Mouse (Mus musculus) intestine, postnatal 0 days (tissue): ENCODE measurements around the gene Fto. TPM values are rescaled to one million over a fixed set of nuclear protein-coding genes. Genes with fewer than 3 reads are reported as not detected.

Experiments
- ATAC-seq: fragments of 200-750 bp; cut with Nextera tagmentation; 2 replicates; pipeline ENCODE4 v1.8.0; 2017; ENCODE audit warnings: mild to moderate bottlenecking, moderate TSS enrichment, moderate library complexity
- H3K27ac ChIP-seq: fragments of 300-500 bp; sonication (generic); 2 replicates; pipeline ENCODE4 v1.5.1; 2014; ENCODE audit warnings: mild to moderate bottlenecking, low read depth, low read length, moderate library complexity
- H3K27me3 ChIP-seq: fragments of 300-500 bp; sonication (generic); replicated peaks from 2 replicates; pipeline ENCODE4 v1.6.1; 2014; ENCODE audit warnings: low read length, mixed read lengths; ENCODE audit not compliant: control insufficient read depth, insufficient read depth
- H3K36me3 ChIP-seq: fragments of 300-500 bp; sonication (generic); 2 replicates; pipeline ENCODE4 v1.6.1; 2014; ENCODE audit warnings: mild to moderate bottlenecking, moderate library complexity; ENCODE audit not compliant: control insufficient read depth, insufficient read depth
- H3K4me1 ChIP-seq: fragments of 300-500 bp; sonication (generic); replicated peaks from 2 replicates; pipeline ENCODE4 v1.6.1; 2014; ENCODE audit warnings: antibody characterized with exemption, low read length, mixed read lengths; ENCODE audit not compliant: control insufficient read depth, insufficient read depth
- H3K4me2 ChIP-seq: fragments of 300-500 bp; sonication (generic); replicated peaks from 2 replicates; pipeline ENCODE4 v1.6.1; 2014; ENCODE audit warnings: low read depth, mild to moderate bottlenecking, moderate library complexity
- H3K4me3 ChIP-seq: fragments of 300-500 bp; sonication (generic); 2 replicates; pipeline ENCODE4 v1.5.1; 2014; ENCODE audit warnings: low read depth, low read length
- H3K9ac ChIP-seq: fragments of 300-500 bp; sonication (generic); 2 replicates; pipeline ENCODE4 v1.6.1; 2014; ENCODE audit warnings: mild to moderate bottlenecking, low read depth, low read length
- H3K9me3 ChIP-seq: fragments of 300-500 bp; sonication (generic); 2 replicates; pipeline ENCODE4 v1.6.1; 2016; ENCODE audit warnings: mixed run types; ENCODE audit not compliant: control insufficient read depth
- CTCF ChIP-seq: sonication (generic); IDR thresholded peaks from 2 replicates; pipeline ENCODE4 v1.5.1; 2016; ENCODE audit warnings: low read depth, mild to moderate bottlenecking, control low read depth, antibody characterized with exemption, moderate library complexity
- WGBS: fragments of 180-500 bp; shearing (Covaris S2); extraction: QIAGEN DNeasy Blood & Tissue Kit; methylation state at CpG from one replicate; pipeline ENCODE4 v1.1.7; 2014; 5-methylcytosine and 5-hydroxymethylcytosine counted together
- polyA plus RNA-seq: library from polyadenylated mRNA; unstranded; fragments of >200 nt; fragmentation: Nextera tagmentation; extraction: Ambion mirVana; gene quantifications from 2 replicates; pipeline ENCODE4 v1.2.1, GENCODE M21; 2015

The Fto gene
- polyA plus RNA-seq, 1 experiment from 2014 or later = 21.7 TPM

GRCm38 (mm10) chr8:91425251-91425866 lies 112.0 kb downstream of the Fto start:
- H3K27me3 ChIP-seq = no peaks in the 10 kb centered on the region
- no peak overlapping the region for H3K27ac ChIP-seq
- H3K4me1 ChIP-seq = no peaks in the 10 kb centered on the region
- ATAC-seq = no peak
- H3K36me3 ChIP-seq = no peaks in the 10 kb centered on the region
- H3K9me3 ChIP-seq = no peaks in the 10 kb centered on the region
- no peak overlapping the region for H3K4me3 ChIP-seq
- no peak overlapping the region for H3K9ac ChIP-seq
- no peak overlapping the region for H3K4me2 ChIP-seq
- WGBS = 71% methylated on average over 10 of the region's 10 CpGs
- no peak for TF ChIP-seq CTCF

- Histone ChIP-seq H3K4me2 (no peak overlapping the region), H3K4me1 (no peaks in the 10 kb centered on the region), H3K27me3 (no peaks in the 10 kb centered on the region), H3K9me3 (no peaks in the 10 kb centered on the region), H3K27ac (no peak overlapping the region), H3K36me3 (no peaks in the 10 kb centered on the region), H3K9ac (no peak overlapping the region), H3K4me3 (no peak overlapping the region)
- WGBS = 60% methylated on average over 1 of the region's 1 CpGs
- ATAC-seq = no peak
- TF ChIP-seq CTCF = no peak
Measured at GRCm38 (mm10) chr8:91426496-91426895, 113.2 kb downstream of the Fto start.

GRCm38 (mm10) chr8:91430333-91430940 lies 117.1 kb downstream of the Fto start:
- Histone ChIP-seq H3K27me3 (no peaks in the 10 kb centered on the region), H3K27ac (no peak overlapping the region), H3K4me2 (no peak overlapping the region), H3K36me3 (no peaks in the 10 kb centered on the region), H3K9ac (no peak overlapping the region), H3K9me3 (no peaks in the 10 kb centered on the region), H3K4me3 (no peak overlapping the region), H3K4me1 (no peaks in the 10 kb centered on the region)
- TF ChIP-seq CTCF = no peak
- 95% methylated on average over 3 of the region's 3 CpGs for WGBS
- ATAC-seq = no peak

- no peak overlapping the region for H3K9ac ChIP-seq
- no peak overlapping the region for H3K4me2 ChIP-seq
- H3K27ac ChIP-seq = no peak overlapping the region
- no peaks in the 10 kb centered on the region for H3K36me3 ChIP-seq
- no peak for ATAC-seq
- no peaks in the 10 kb centered on the region for H3K27me3 ChIP-seq
- no peak overlapping the region for H3K4me3 ChIP-seq
- no peaks in the 10 kb centered on the region for H3K4me1 ChIP-seq
- H3K9me3 ChIP-seq = no peaks in the 10 kb centered on the region
- no peak for TF ChIP-seq CTCF
- 96% methylated on average over 15 of the region's 15 CpGs for WGBS
Measured at GRCm38 (mm10) chr8:91436036-91436435, 122.7 kb downstream of the Fto start.

- TF ChIP-seq CTCF = no peak
- Histone ChIP-seq H3K4me1 (no peaks in the 10 kb centered on the region), H3K9me3 (no peaks in the 10 kb centered on the region), H3K9ac (no peak overlapping the region), H3K27me3 (no peaks in the 10 kb centered on the region), H3K36me3 (peaks cover 4% of the 10 kb centered on the region; the same call in 1 of the 2 replicates), H3K4me3 (no peak overlapping the region), H3K27ac (no peak overlapping the region), H3K4me2 (no peak overlapping the region)
- ATAC-seq = no peak
- 69% methylated on average over 4 of the region's 4 CpGs for WGBS
Measured at GRCm38 (mm10) chr8:91443911-91444310, 130.6 kb downstream of the Fto start.

GRCm38 (mm10) chr8:91444636-91445410 lies 131.5 kb downstream of the Fto start:
- H3K36me3 ChIP-seq = peaks cover 4% of the 10 kb centered on the region; the same call in 1 of the 2 replicates
- TF ChIP-seq CTCF = no peak
- H3K27ac ChIP-seq = no peak overlapping the region
- H3K4me2 ChIP-seq = no peak overlapping the region
- H3K9ac ChIP-seq = no peak overlapping the region
- H3K4me1 ChIP-seq = no peaks in the 10 kb centered on the region
- no peak for ATAC-seq
- no peaks in the 10 kb centered on the region for H3K27me3 ChIP-seq
- no peak overlapping the region for H3K4me3 ChIP-seq
- no peaks in the 10 kb centered on the region for H3K9me3 ChIP-seq
- WGBS = 71% methylated on average over 11 of the region's 11 CpGs
